Mouse (Mus musculus): ENCODE measurements around the gene Pla2g6.

Gene Pla2g6

GRCm38 (mm10) chr15:79338978-79339377 is 10.8 kb upstream of the Pla2g6 start:
- no peak for DNase-seq (ENCODE audit: low read depth, low spot score)
- Histone ChIP-seq H3K27me3 (ENCODE audit: control insufficient read depth, insufficient read depth, low read length, poor library complexity, severe bottlenecking) (no peaks in the 10 kb centered on the region), H3K36me3 (ENCODE audit: control insufficient read depth, insufficient read depth, low read length, poor library complexity, severe bottlenecking) (no peaks in the 10 kb centered on the region)

DNA sequence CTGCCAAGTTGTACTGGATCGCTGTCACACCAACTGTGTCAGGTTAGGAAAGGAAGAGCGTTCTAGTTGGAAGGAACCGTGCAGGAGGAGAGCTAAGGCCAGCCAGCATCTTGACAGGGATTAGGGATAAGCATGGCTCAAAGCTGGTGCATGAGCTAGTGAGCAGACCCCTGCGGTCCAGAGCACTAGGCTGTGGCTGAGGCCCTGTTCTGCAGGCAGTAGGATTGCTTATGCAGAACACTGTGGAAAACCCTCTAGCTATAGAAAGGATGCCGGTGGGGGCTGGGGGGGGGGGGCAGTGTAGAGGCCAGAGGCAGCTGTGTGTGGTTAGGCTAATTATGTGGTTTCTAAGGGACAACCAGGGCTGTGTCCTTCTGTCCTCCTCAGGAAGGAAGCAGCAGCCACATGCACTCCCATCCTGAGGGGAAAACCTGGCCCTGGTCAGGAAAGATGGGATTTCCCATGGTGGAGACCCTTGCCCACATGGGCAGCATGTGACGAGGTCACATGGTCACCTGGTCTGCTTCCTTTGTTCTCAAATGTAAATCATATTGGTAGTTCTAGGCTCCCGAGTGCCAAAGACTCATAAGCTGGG is 7.0 kb upstream of the Pla2g6 start:
- no peaks in the 10 kb centered on the region for H3K36me3 ChIP-seq (ENCODE audit: control insufficient read depth, insufficient read depth, low read length, poor library complexity, severe bottlenecking)
- no peaks in the 10 kb centered on the region for H3K27me3 ChIP-seq (ENCODE audit: control insufficient read depth, insufficient read depth, low read length, poor library complexity, severe bottlenecking)
- peak; percentile 34 for DNase-seq (ENCODE audit: low read depth, low spot score)

DNA sequence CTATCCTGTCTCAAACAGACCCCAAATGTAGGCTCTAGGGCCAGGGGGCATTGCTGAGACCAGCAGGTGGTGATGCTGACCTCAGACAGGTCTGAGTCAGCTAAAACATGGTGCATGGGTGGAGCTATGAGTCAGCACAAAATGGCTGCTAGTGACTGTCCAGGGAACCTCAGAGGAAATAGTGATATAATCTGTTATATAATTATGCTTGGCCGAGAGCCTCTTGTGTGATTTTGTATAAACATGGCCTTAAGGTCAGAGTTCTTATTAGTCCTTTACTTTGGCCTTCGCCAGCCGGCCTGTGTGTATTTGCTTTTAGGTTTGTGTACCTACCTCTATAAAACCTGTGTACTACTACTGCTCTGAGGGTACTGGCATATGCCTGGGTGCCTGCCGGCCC is 5.2 kb upstream of the Pla2g6 start:
- Histone ChIP-seq H3K27me3 (ENCODE audit: control insufficient read depth, insufficient read depth, low read length, poor library complexity, severe bottlenecking) (no peaks in the 10 kb centered on the region), H3K36me3 (ENCODE audit: control insufficient read depth, insufficient read depth, low read length, poor library complexity, severe bottlenecking) (no peaks in the 10 kb centered on the region)
- DNase-seq (ENCODE audit: low read depth, low spot score) = no peak

- H3K36me3 ChIP-seq (ENCODE audit: control insufficient read depth, insufficient read depth, low read length, poor library complexity, severe bottlenecking) = no peaks in the 10 kb centered on the region
Observed at GRCm38 (mm10) chr15:79330521-79330920, 2.3 kb upstream of the Pla2g6 start.

DNA sequence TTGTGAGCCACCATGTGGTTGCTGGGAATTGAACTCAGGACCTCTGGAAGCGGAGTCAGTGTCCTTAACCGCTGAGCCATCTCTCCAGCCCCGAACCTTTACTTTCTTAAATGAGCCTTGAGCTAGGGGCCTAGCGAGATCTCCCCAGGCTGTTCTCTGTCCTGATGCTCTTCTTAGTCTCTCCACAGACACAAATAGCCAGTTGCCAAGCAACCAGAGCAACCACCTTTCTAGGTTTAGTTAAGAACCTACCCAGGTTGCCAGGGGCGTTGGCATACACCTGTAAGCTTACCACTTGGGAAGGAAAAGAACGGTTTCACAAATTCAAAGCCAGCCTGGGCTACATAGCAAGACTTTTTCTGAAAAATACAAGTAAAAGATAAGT is 1.8 kb upstream of the Pla2g6 start:
- peak; percentile 34 for DNase-seq (ENCODE audit: low read depth, low spot score)
- Histone ChIP-seq H3K27me3 (ENCODE audit: control insufficient read depth, insufficient read depth, low read length, poor library complexity, severe bottlenecking) (no peaks in the 10 kb centered on the region), H3K36me3 (ENCODE audit: control insufficient read depth, insufficient read depth, low read length, poor library complexity, severe bottlenecking) (no peaks in the 10 kb centered on the region)

More at GRCm38 (mm10) chr15:79330521-79330920, 2.3 kb upstream of the Pla2g6 start:
- H3K27me3 ChIP-seq (ENCODE audit: control insufficient read depth, insufficient read depth, low read length, poor library complexity, severe bottlenecking) = no peaks in the 10 kb centered on the region
- DNase-seq (ENCODE audit: low read depth, low spot score) = no peak

DNA sequence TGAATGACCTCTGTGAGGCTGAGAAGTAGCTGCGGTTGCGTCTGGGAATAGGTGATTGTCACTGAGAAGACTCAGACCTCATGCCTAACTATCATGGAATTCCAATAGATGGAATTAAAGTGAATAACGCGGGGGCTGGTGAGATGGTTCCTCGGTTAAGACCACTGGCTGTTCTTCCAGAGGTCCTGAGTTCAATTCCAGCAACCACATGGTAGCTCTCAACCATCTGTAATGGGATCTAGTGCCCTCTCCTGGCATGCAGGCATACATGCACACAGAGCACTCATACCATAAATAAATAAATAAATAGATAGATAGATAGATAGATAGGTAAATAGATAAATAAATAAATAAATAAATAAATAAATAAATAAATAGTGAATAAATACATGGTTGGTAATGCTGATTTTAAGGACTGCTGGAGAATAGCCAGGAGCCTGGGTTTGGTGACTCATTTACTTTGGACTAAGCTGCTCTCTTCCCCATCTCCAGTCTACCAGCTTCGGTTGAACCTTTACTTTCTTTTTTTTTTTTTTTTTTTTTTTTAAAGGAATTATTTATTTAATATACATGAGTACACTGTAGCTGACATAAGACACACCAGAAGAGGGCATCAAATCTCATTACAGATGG is 1.3 kb upstream of the Pla2g6 start:
- H3K36me3 ChIP-seq (ENCODE audit: control insufficient read depth, insufficient read depth, low read length, poor library complexity, severe bottlenecking) = no peaks in the 10 kb centered on the region
- DNase-seq (ENCODE audit: low read depth, low spot score) = no peak
- no peaks in the 10 kb centered on the region for H3K27me3 ChIP-seq (ENCODE audit: control insufficient read depth, insufficient read depth, low read length, poor library complexity, severe bottlenecking)

GRCm38 (mm10) chr15:79328939-79329275 is 717 bp upstream of the Pla2g6 start:
- no peaks in the 10 kb centered on the region for H3K36me3 ChIP-seq (ENCODE audit: control insufficient read depth, insufficient read depth, low read length, poor library complexity, severe bottlenecking)
- DNase-seq (ENCODE audit: low read depth, low spot score) = peak; percentile 38
- no peaks in the 10 kb centered on the region for H3K27me3 ChIP-seq (ENCODE audit: control insufficient read depth, insufficient read depth, low read length, poor library complexity, severe bottlenecking)

- DNase-seq (ENCODE audit: low read depth, low spot score) = peak; percentile 80
- Histone ChIP-seq H3K36me3 (ENCODE audit: control insufficient read depth, insufficient read depth, low read length, poor library complexity, severe bottlenecking) (no peaks in the 10 kb centered on the region), H3K27me3 (ENCODE audit: control insufficient read depth, insufficient read depth, low read length, poor library complexity, severe bottlenecking) (no peaks in the 10 kb centered on the region)
Observed at GRCm38 (mm10) chr15:79326971-79327961, 924 bp downstream of the Pla2g6 start.

GRCm38 (mm10) chr15:79326264-79326663 is 1.9 kb downstream of the Pla2g6 start:
- H3K36me3 ChIP-seq (ENCODE audit: control insufficient read depth, insufficient read depth, low read length, poor library complexity, severe bottlenecking) = no peaks in the 10 kb centered on the region
- peak; percentile 56 for DNase-seq (ENCODE audit: low read depth, low spot score)
- no peaks in the 10 kb centered on the region for H3K27me3 ChIP-seq (ENCODE audit: control insufficient read depth, insufficient read depth, low read length, poor library complexity, severe bottlenecking)

DNA sequence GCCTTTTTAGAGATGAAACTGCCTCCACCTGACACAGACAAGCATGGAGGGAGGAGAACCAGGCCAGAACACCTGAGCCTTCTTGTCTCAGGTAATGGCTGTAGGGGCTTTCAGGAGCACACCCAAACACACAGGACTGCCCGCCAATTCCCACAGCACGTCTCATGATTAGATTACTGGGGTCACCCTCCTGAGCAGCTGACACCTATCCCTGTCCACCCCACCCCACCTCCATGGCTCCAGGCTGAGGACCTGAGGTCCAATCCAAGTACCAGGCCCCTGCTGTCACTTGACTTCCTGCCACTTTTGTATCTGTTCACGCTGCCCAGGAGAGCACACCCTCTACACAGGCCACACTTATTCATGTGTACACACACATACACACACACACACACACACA is 2.4 kb downstream of the Pla2g6 start:
- Histone ChIP-seq H3K36me3 (ENCODE audit: control insufficient read depth, insufficient read depth, low read length, poor library complexity, severe bottlenecking) (no peaks in the 10 kb centered on the region), H3K27me3 (ENCODE audit: control insufficient read depth, insufficient read depth, low read length, poor library complexity, severe bottlenecking) (no peaks in the 10 kb centered on the region)
- DNase-seq (ENCODE audit: low read depth, low spot score) = no peak

- DNase-seq (ENCODE audit: low read depth, low spot score) = no peak
- Histone ChIP-seq H3K36me3 (ENCODE audit: control insufficient read depth, insufficient read depth, low read length, poor library complexity, severe bottlenecking) (no peaks in the 10 kb centered on the region), H3K27me3 (ENCODE audit: control insufficient read depth, insufficient read depth, low read length, poor library complexity, severe bottlenecking) (no peaks in the 10 kb centered on the region)
Observed at GRCm38 (mm10) chr15:79324373-79324772, 3.8 kb downstream of the Pla2g6 start.

DNA sequence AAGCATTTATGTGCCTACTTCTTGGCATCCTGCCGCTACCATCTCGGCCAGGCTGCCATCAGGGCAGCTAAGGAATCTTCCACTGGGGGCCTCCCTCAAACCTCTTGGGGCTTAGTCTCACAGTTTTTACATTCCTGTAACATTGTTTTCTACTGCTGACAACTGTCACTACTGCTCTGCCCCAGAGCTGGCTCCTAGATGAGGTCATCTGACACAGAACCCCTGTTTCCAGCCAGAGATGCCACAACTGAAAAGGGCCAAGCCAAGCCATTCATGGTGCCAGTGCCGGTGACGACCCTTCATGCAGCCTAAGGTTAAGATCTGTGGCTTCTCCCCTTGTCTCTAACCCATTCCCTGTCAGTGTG is 4.4 kb downstream of the Pla2g6 start:
- no peak for DNase-seq (ENCODE audit: low read depth, low spot score)
- H3K36me3 ChIP-seq (ENCODE audit: control insufficient read depth, insufficient read depth, low read length, poor library complexity, severe bottlenecking) = no peaks in the 10 kb centered on the region
- H3K27me3 ChIP-seq (ENCODE audit: control insufficient read depth, insufficient read depth, low read length, poor library complexity, severe bottlenecking) = no peaks in the 10 kb centered on the region

- Histone ChIP-seq H3K36me3 (ENCODE audit: control insufficient read depth, insufficient read depth, low read length, poor library complexity, severe bottlenecking) (no peaks in the 10 kb centered on the region), H3K27me3 (ENCODE audit: control insufficient read depth, insufficient read depth, low read length, poor library complexity, severe bottlenecking) (no peaks in the 10 kb centered on the region)
- DNase-seq (ENCODE audit: low read depth, low spot score) = peak; percentile 58
Observed at GRCm38 (mm10) chr15:79322991-79323790, 5.0 kb downstream of the Pla2g6 start.

DNA sequence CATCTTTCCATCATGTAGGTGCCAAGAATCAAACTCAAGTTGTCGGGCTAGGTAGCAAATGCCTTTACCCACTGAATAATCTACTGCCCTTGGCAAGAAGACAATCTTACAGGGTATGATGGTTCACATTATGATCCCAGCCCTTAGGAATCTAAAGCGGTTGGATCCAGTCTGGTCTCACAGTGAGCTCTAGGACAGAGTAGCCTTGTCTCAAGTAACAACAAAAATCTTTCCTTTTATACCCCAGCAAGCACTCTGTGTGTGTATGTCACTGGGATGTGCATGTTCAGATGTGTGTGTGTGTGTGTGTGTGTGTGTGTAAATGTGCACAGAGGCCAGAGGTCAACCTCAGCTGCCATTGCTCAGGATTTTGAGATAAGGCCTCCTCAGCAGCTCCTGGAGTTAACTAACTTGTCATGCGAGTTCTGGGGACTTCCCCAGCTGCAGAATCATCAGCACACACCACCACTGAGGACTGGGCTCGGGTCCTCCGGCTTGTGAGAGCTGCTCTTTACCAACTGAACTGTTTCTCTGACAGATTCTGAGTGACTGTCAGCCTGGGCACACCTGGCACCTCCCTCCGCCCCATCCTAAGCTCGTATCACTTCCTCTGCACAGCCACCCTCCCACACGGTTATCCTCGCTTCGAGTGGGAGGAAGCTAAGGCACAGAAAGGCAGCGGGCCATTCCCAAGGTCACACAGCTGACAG is 5.8 kb downstream of the Pla2g6 start:
- Histone ChIP-seq H3K27me3 (ENCODE audit: control insufficient read depth, insufficient read depth, low read length, poor library complexity, severe bottlenecking) (no peaks in the 10 kb centered on the region), H3K36me3 (ENCODE audit: control insufficient read depth, insufficient read depth, low read length, poor library complexity, severe bottlenecking) (no peaks in the 10 kb centered on the region)
- DNase-seq (ENCODE audit: low read depth, low spot score) = peak; percentile 49

All from splenic B cell, adult 2 months (primary cell).